Comparison of ENCODE assay signal across 8 mouse cellular contexts in genomic region chr19:15649368-15649767, GRCm38 (mm10).
A peak's percentile ranks its signal among the peaks of the same experiment; 100 is the strongest.
DNase-seq lines count a peak whose midpoint lies in the region.

No protein-coding gene starts in this region.

- peak; percentile 46 for DNase-seq in heart, adult 11 months
- DNase-seq in heart, postnatal 25 days (ENCODE audit: low spot score) = no peak
- peak; percentile 48 for DNase-seq in right cerebral cortex, adult 18-20 months
- DNase-seq in right cerebral cortex, postnatal 4 days = no peak
- peak; percentile 8 for DNase-seq in c-Kit-negative CD71-positive TER-119-positive erythroid progenitor cells, embryonic 14.5 days (ENCODE audit: low read depth, low spot score)
- peak; percentile 33 for DNase-seq in induced T-regulatory cell, adult 2 months (ENCODE audit: low read depth)
- DNase-seq in retina, postnatal 1 day = peak; percentile 65
- no peak for DNase-seq in right cerebral cortex, postnatal 36 days (ENCODE audit: low spot score in 2 of 2)

- intact Hi-C loops in heart, postnatal 25 days (cut with DNase I) = no loop called here

Comparison
In these comparisons a context has a peak if more than half of its experiments do, and no peak if none do; other contexts are left out.
1. DNase-seq: peak in heart, adult 11 months (single experiment), right cerebral cortex, adult 18-20 months (single experiment), c-Kit-negative CD71-positive TER-119-positive erythroid progenitor cells, embryonic 14.5 days (single experiment), induced T-regulatory cell, adult 2 months (single experiment) and retina, postnatal 1 day (single experiment); none in heart, postnatal 25 days (single experiment), right cerebral cortex, postnatal 4 days (single experiment) and right cerebral cortex, postnatal 36 days (0 of 2).